Mouse (Mus musculus) kidney, adult 9 months (tissue): ENCODE measurements around the gene Mycl.
"Not testable (repeated sequence)": the region's sequence is repeated elsewhere in the genome, so short reads cannot be mapped to it uniquely, and the experiment has no call there.

Source experiments
- DNase-seq: peaks from one replicate; pipeline ENCODE4 v3.0.0; 2022

The Mycl gene

DNA sequence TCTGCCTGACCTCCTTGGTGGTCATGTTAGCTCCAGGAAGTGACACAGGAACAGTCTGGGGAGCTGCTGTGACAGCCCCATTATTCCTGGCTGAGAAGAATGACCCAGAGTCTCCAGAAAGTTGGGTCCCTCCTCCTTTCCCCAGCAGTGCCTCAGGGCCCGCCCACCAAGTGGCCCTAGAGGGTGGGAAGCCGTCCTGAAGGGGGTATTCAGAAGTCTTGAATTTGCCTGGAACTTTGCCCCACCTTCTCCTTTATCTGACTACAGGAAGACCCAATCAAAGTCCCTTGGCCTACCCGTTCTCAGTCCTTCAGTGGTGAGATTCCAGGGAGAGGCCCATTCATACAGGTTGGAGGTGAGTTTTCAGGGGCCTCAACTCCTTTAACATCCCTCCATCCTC is 13.5 kb upstream of the Mycl start:
- no peak for DNase-seq

DNA sequence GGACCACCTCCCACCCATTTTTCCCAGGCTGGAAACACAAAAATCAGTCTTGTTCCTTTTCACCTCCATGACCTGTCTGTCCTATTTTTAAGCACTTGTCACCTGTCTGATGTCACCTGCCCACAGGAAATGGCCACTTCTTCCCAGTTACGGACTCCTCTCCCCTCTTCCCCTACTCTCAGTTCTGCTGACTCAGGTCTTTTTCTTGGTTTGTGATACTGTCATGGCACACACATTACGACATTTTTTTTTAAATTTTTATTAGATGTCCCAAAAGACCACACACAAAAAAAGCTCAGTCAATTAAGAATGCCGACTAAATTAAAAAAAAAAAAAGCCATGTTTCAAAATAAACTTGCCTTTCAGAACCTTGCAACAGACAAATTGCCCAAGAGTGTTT is 12.9 kb upstream of the Mycl start:
- DNase-seq, result no peak

- no peak for DNase-seq
These were observed 11.8 kb upstream of the Mycl start for GRCm38 (mm10) chr4:122983486-122984261.

GRCm38 (mm10) chr4:122985110-122985509 is 10.3 kb upstream of the Mycl start:
- peak; percentile 83 for DNase-seq

DNA sequence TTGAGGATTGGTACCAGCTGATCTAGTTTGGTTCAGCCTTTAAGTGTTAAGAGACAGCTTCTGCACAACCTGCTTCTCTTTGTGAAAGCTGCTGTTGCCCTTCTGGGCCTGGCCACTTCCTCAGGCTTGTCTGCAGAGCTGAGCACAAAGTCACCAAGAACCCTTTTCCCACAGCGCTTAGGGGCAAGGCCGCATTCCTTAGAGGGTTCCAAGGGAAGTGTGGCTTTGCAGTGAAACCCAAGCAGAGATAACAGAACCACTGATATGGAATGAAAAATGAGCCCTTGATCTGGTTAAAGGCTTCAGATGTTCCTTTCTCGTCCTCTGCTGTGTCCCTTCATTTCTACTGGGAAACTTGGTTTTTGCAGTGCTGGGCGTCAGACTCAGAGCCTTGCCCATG is 8.0 kb upstream of the Mycl start:
- DNase-seq, result no peak

- DNase-seq, result not testable (repeated sequence)
These were observed 7.4 kb upstream of the Mycl start for GRCm38 (mm10) chr4:122988004-122988403.

DNA sequence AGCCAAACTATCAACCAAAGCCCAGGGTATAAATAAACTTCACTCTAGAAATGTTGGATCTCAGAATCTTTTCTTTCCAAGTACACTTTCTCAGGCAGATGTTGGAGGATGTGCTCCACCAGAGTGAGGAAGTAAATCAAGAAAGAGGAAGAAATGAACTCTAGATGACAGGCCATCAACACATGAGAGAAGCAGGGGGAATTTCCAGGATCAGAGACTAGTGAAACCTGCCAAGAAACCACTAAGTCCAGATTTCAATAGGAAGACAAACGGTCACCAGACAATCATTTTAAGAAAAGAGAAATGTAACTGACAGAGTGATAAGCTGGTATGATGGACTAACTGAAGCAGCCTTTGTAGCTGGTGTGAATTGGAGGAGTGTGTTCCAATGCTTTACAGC is 4.3 kb upstream of the Mycl start:
- DNase-seq, result no peak

GRCm38 (mm10) chr4:122992276-122992675 is 3.2 kb upstream of the Mycl start:
- DNase-seq, result peak; percentile 67

- DNase-seq, result peak; percentile 29
These were observed 767 bp downstream of the Mycl start for GRCm38 (mm10) chr4:122996221-122996617.

GRCm38 (mm10) chr4:122996618-122997381 is 1.3 kb downstream of the Mycl start:
- DNase-seq, result peak; percentile 9

- no peak for DNase-seq
These were observed 3.2 kb downstream of the Mycl start for GRCm38 (mm10) chr4:122998537-122999262.

- DNase-seq, result no peak
These were observed 3.8 kb downstream of the Mycl start for GRCm38 (mm10) chr4:122999263-122999691.

- DNase-seq, result no peak
These were observed 4.7 kb downstream of the Mycl start for GRCm38 (mm10) chr4:123000130-123000529.

- DNase-seq, result no peak
These were observed 5.3 kb downstream of the Mycl start for GRCm38 (mm10) chr4:123000617-123001342.

DNA sequence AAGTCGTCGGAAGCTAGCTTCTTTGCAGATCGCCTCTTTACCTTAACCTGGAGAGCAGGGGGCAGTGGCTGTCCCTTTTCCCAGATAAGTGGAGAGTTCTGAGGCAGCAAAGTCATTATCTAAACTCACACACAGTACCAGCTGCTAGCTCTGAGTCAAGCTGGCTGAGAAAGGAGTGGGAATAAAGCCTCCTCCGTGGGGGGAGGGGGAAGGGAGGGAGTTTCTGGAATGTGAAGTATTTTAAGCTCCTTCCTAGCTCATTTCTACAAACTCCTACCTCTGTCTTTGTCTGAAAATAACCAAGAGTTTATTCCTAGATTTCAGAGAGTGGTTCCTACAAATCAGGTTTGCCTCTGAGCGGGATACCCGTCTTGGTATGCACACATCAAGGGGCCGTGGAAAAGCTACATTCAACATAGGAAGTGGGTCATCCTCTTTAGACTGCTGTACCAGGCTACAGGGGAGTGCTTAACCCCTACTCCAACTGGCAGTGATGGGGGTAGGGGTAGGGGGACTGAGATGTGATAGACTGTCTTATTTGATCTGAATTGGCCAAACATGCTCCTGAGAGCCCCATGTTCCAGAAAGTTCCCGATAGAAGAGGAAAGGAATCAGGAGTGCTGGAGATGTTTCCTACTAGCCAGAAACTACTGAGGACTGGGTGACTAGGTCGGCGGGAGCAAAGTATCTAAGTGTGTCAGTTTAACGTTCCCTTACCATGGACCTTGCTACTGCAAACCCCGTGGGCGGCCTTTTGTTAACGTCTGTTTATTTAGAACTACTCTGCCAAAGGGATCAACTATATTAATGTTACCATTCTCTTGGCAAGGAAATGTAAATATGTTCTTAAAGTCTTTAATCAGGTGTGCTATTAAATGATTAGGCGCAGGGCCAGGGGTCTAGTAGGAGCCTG is 9.9 kb downstream of the Mycl start:
- no peak for DNase-seq

DNA sequence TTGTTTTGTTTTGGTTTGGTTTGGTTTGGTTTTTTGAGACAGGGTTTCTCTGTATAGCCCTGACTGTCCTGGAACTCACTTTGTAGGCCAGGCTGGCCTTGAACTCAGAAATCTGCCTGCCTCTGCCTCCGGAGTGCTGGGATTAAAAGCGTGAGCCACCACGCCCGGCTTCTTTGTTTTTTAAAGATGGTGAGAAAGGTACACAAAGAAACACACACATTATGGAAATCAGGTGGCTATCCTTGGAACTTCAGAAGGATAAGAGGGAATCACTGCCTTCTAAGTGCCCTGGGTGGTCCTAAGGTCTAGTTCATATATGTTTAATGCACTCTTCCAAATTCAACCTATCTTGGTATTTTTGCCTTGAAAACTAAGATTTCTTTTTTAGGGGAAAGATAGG is 17.0 kb downstream of the Mycl start:
- not testable (repeated sequence) for DNase-seq

DNA sequence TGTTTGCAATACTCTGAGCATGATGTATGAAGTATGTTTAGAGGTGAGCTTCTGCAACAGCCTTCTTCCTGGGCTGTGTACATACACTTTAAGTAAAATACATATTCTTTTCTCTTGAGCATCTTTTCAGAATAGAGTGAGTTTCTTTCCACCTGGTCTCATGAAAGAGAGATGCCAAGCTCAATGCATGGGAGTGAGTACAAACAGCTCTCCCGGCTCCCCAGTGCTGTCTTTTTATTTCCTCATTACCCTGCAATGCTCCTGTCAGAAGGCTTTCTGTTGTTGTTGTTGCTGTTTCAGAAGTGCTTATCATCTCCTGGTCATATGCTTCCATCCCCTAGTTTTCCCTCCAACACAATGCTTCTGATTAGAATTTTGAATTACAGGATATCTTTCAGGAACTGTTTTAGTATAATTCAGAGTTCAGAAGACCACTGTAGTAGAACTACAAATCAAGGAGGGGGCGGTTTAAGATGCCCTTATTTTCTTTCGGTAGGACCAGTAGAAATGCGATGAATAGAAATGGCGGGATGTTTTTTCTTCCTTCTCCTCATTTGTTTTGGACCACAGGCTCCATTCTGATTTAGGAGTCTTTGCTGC is 18.0 kb downstream of the Mycl start:
- DNase-seq, result no peak

DNA sequence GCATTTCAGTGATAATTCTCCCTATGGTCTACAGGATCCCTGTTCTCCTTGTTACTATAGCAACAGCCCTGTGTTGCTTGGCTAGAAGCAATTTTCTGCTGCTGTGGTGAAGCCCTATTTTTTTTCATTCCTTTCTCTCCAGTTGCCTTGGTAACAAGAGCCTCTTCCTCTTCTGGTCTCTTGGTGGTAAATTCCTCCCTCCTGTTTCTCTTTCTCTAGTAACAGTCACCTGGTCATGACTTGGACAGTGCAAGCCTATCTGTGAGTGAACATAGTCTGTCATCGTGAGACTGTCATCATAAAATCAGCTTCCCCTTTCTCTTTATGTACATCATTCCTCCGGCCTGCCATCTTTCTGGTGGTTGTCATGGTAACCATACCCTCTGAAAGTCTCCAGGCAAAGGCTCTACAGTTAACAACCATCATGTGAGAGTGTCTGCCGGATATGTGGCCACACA is 18.5 kb downstream of the Mycl start:
- DNase-seq, result no peak

GRCm38 (mm10) chr4:123014501-123015282 is 19.2 kb downstream of the Mycl start:
- no peak for DNase-seq

DNA sequence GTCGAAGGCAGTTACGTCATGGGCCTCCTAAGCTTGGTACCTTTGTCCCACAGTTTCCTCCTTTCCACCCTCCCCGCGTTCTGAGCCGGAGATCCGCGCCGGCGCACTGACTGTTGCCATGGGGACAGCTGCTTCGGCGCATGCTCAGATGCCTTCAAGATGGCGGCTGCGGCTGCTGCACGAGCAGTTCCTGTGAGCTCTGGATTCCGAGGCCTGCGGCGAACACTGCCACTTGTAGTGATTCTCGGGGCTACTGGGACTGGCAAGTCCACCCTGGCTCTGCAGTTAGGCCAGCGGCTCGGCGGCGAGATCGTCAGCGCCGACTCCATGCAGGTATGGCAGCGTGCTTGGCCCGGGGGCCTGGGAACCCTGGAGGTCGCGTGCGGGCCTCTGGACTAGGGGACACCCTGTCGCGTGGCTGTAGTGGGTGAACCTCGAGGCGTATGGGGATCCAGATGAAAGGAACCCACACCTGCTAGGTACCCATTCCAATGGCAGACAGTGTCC is 21.1 kb downstream of the Mycl start, which contains the start of gene Trit1:
Gene Trit1 (plus strand): TSS at position 147 of the 507 bp plus-strand sequence.
- DNase-seq, result peak; percentile 95
